Mouse (Mus musculus): ENCODE results near the gene Kmt2e. TPM values are rescaled to one million over a fixed set of nuclear protein-coding genes. Genes with fewer than 3 reads are reported as not detected.
"Not testable (repeated sequence)": the region's sequence is repeated elsewhere in the genome, so short reads cannot be mapped to it uniquely, and the experiment has no call there.

The Kmt2e gene
- total RNA-seq, 2 experiments from 2014 or later: 150 to 156 TPM

GRCm38 (mm10) chr5:23535692-23536091 is 101.5 kb downstream of the Kmt2e start:
- no peak for DNase-seq
- intact Hi-C loops (cut with DNase I): no loop called here

- intact Hi-C loops (cut with DNase I): no loop called here
- peak; percentile 20 for DNase-seq
Observed at GRCm38 (mm10) chr5:23551687-23552086, 117.4 kb downstream of the Kmt2e start.

- intact Hi-C loops (cut with DNase I); DNase-seq: not testable (repeated sequence)
Observed at GRCm38 (mm10) chr5:23553338-23553737, 119.1 kb downstream of the Kmt2e start.
